Mouse (Mus musculus) ovary, adult 18-20 months (tissue): Measurements from ENCODE around the gene Ccdc169.

Experiments
- DNase-seq: peaks from one replicate; pipeline ENCODE4 v3.0.0; 2022; ENCODE audit warnings: low spot score, mixed read lengths

Gene Ccdc169

DNA sequence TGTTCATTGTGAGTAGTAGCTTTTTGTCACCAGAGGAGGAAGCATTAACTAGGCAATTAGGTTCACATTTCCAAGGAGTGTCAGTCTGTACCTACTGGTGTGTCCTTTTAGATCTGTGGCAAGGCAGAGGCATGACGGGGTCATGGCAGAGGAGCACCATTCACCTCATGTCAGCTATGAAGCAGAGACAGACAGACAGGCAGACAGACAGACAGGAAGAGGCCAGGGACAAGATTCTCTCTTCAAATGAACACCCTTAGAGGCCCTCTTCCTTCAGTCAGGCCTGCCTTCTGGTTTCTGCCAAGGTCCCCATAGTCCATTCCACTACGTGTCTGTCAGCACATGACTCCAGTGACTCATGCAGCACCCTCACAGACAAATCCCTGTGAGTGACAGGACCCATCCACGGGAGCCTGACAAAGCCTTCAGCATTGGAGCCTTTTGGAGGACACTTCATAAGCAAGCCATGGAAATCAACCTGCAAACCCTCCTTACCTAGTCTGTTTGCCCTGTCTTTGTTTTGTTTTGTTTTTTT, 14.7 kb upstream of the Ccdc169 start:
- DNase-seq: no peak

DNA sequence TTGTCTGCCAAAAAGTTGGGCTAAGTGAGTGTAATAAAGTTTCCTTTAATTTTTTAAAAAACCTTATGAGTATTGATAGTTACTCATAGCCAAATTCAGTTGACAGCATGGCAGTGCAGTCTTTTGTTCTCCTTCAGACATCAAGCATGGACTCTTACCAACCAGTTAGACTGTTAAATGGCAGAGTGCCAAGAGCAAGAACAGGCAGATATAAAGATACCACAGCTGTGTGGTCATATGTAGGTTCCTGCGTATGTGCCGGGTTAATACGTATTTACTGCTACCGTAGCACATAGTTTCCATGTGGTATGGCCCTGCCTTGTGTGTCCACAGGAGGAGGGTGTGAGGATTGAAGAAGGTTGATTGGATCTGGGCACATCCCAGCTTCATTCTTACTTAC, 14.1 kb upstream of the Ccdc169 start:
- no peak for DNase-seq

GRCm38 (mm10) chr3:55129181-55129692, 7.9 kb upstream of the Ccdc169 start:
- no peak for DNase-seq

GRCm38 (mm10) chr3:55131576-55132233, 5.4 kb upstream of the Ccdc169 start:
- DNase-seq: no peak

- no peak for DNase-seq
Measured at GRCm38 (mm10) chr3:55139837-55140236, 2.7 kb downstream of the Ccdc169 start.

DNA sequence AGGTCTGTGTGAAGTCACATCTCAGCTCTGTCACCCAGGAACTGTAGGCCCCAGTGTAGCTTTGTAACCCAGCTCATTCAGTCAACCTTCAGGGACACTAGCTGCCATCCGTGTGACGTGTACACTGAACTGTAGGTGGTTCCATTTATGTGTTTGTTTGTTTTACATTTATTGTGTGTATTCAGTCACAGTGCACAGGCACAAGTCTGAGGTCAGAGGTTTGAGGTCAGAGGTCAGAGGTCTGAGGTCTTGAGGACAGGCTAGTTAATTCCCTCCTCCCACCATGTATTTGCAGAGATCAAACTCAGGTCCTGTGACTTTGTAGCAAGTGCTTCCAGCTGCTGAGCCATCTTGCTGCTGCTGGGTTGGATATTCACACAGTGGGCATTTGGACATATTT, 4.3 kb downstream of the Ccdc169 start:
- no peak for DNase-seq

DNA sequence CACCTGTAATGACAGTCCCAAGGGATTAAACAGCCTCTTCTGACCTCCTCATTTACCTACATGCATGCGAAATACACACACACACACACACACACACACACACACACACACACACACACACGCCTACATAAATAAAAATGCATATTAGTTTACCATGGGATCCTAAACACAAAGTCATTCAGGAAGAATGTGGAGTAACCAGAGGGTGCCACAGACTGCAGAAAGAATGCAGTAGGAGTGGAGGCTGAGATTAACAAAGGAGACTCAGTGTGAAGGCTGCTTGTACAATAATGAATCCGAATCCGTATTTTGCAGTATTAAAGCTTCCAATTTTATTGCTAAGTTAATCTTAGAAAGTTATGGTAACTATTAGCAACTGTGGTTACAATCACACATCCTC, 7.8 kb downstream of the Ccdc169 start:
- no peak for DNase-seq

DNA sequence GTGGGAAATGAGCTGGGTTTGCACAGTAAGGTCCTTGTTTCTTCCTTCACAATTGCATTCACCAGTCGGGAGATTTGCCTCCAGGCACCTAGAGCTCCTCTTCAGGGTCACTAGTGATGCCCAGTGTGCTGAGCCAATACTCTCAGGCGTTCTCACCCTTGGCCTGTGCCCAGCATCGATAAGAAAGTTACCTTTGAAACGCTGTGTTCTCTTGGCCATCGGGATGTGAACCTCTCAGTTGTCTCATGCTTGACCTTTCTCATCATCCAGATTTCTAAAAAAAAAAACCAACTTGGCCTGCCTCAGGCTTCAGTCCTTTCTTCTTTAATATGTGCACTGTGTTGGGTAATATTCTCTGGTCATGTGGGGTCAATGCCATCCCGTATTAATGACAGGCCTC, 9.3 kb downstream of the Ccdc169 start:
- DNase-seq: peak; percentile 23

DNA sequence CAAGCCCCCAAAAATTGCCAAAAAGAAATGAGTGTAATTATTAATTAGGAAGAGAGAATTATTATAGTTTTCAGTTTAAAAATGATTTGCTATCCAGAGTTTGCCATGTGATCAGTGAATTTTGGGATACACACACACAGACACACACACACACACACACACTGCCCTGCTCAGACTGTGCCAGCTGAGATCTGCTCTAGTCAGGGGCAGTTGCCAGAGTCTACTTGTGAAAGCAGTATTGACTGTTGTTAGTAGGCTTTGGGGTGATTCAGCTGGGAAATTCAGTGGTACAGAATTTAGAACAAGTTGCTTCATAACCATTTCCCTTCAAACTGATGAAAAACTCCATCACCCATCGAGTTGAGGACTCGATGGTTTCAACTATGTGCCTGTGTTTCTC, 10.0 kb downstream of the Ccdc169 start:
- DNase-seq: no peak

DNA sequence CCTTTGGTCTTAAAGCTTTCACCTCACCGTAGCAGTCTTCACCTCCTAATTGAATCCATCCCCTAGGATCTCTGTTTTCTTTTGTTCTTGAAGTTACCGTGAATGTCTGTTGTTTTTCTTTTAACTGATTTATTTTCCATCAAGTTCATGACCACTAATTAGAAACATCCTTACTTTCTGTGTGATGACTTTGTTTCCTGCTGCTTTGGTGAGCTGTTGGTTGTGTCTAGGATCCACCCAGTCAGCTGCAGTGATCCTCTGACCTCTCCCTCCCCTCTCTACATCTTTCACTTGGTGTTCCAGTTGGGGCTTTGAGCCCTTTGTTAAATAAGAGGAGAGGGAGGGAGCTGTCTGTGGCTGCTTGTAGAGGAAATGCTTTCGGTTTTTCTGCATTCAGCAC, 11.0 kb downstream of the Ccdc169 start:
- DNase-seq: no peak

DNA sequence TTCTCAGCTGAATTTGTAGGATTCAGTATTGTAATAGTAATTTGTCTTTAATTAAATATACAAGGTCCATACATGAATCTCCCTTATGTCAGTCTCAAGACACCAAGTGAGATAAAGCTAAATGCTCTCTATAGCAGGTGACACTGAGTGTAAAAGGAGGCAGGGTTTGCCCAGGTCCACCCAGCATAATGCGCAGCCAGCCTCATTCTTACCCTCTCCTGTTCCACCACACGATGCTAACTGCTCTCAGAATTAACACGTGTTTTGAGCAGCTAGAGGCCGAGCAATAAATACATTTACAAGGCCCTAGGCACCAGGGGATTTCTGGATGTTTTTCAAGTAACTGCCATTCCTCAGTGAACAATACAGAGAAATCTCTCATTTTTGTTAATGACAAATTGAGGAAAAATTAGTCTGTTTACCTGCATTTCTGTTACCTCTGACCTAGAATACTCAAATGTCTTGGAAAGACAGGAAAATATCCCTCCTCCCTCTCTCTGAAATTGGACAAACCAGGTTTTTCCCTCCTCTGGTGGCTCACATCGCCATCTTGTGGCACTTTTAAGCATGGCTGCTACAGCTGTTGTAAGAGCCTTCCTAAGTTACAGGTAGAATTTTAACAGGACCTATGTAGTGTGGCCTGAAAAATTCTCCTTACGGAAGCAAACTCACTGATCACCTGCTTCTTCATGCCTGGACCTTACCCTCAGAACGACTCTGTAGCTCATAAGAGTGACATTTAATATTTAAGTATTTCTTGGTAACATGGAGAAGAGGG, 14.7 kb downstream of the Ccdc169 start:
- no peak for DNase-seq

- DNase-seq: no peak
Measured at GRCm38 (mm10) chr3:55152673-55153334, 15.7 kb downstream of the Ccdc169 start.

DNA sequence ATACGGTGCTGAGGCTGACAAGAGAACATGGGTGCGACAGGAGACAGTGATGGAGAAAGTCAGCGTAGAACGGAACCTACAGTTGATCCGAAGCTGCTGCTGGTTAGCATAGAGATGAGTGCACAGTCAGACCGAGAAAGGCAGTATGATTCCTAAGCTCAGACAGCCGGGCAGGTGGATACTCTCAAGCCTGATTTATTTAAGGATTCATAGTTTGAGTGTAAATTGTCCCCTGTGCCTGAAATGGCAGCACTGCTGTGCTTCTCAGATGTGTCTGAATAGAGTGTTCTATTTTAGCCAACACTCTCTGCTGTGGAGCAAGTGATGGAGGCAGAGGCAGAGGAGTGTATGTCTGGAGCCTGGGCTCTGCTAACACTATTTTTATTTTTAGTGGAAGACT, 17.0 kb downstream of the Ccdc169 start:
- no peak for DNase-seq

GRCm38 (mm10) chr3:55157413-55157812, 20.3 kb downstream of the Ccdc169 start:
- DNase-seq: no peak

- no peak for DNase-seq
Measured at GRCm38 (mm10) chr3:55161144-55161543, 24.0 kb downstream of the Ccdc169 start.

DNA sequence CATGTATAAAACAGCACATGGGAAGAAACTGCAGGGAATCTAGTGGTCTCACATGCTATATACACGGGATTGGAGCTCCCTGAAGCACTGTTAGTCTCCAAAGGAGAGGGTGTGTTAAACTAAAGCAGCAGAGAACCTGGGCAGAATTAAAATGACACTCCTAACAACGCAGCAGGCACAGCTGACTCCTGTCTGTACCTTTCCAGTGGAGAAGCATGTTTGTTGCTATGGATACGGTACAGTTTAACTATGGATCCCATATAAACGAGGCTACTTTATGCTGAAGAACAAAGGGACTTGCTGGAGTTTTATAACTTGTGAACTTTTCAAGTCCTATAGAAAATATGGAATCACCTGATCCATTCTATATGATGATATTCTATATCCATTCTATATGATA, 26.4 kb downstream of the Ccdc169 start:
- DNase-seq: no peak

DNA sequence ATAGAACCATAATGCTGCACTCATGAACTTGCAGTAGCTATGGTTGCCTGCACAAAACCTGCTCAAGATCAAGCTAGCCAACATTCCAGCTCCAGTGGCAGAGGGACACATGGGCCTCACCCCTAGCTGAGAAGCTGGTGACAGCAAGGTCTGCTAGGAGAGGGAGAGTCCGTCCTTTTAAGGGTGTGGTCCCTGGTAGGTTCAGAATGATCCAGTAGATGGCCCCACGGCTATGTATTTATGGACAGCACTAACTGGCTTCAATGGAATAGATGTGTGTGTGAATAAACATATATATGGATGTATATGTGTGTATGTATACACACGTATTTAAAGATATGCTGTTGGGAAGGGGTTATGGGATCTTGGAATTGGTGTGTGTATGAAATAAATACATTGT, 35.3 kb downstream of the Ccdc169 start:
- DNase-seq: no peak

DNA sequence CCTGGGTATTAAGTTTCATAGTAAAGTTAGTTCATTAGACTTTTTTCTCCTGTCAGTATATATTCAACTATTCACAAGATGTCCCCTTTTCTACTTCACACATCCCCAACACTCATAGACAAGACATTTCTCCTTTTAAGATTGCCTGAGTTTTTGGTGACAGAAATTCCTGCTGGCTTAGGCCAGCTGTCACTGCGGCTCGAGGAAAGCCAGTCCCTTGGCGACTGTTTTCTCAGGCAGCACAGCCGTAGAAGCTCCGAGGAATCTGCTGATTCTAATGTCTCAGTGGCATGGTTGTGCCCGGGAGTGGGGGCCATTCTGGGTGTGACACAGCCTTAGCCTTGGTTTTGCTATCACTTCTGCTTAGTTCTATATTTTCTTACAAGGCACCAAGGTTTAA, 40.1 kb downstream of the Ccdc169 start:
- no peak for DNase-seq

DNA sequence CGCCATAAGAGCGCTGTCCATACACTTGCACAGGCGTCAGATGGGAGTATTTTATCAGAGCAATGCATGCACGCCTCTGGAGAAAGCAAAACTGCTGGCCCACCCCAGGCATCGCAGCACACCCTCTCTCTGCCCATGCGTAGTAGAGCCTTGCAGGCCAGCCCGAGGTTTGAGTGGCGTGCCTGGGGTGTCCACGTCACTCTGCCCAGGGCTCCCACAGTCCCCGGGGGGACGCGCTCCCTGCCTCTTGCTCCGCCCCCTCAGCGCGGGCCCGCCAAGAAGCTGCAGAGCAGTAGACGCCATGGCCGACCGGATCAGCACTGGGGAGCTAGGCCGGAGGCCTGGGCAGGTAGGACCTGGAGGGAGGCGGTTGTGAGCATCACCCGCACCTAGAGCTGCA, 44.6 kb downstream of the Ccdc169 start, which contains the start of gene Sohlh2:
Gene Sohlh2 (plus strand): TSS at position 263 of the 400 bp plus-strand sequence.
- DNase-seq: no peak

- DNase-seq: no peak
Measured at GRCm38 (mm10) chr3:55191668-55192067, 54.5 kb downstream of the Ccdc169 start.

GRCm38 (mm10) chr3:55193351-55193750, 56.2 kb downstream of the Ccdc169 start:
- no peak for DNase-seq

GRCm38 (mm10) chr3:55194792-55195191, 57.7 kb downstream of the Ccdc169 start:
- no peak for DNase-seq
